Mouse (Mus musculus) liver, embryonic 15.5 days (tissue): Measurements from ENCODE around the gene Bcl9l. TPM values are rescaled to one million over a fixed set of nuclear protein-coding genes. Genes with fewer than 3 reads are reported as not detected.

Experiments used
- ATAC-seq: fragments of 200-750 bp; cut with Nextera tagmentation; 2 replicates; pipeline ENCODE4 v1.8.0; 2017; ENCODE audit warnings: moderate number of reproducible peaks, mild to moderate bottlenecking, moderate library complexity; ENCODE audit not compliant: insufficient read depth
- H3K27ac ChIP-seq: fragments of 300-500 bp; sonication (generic); replicated peaks from 2 replicates; pipeline ENCODE4 v1.5.1; 2015; ENCODE audit warnings: mild to moderate bottlenecking, inconsistent platforms
- H3K27me3 ChIP-seq: fragments of 300-500 bp; sonication (generic); 2 replicates; pipeline ENCODE4 v1.6.1; 2015; ENCODE audit warnings: mild to moderate bottlenecking, inconsistent platforms
- H3K36me3 ChIP-seq: fragments of 300-500 bp; sonication (generic); replicated peaks from 2 replicates; pipeline ENCODE4 v1.6.1; 2015; ENCODE audit warnings: moderate library complexity, mild to moderate bottlenecking, inconsistent platforms
- H3K4me1 ChIP-seq: fragments of 300-500 bp; sonication (generic); replicated peaks from 2 replicates; pipeline ENCODE4 v1.6.1; 2015; ENCODE audit warnings: inconsistent platforms
- H3K4me2 ChIP-seq: fragments of 300-500 bp; sonication (generic); 2 replicates; pipeline ENCODE4 v1.6.1; 2015; ENCODE audit warnings: moderate library complexity, mild to moderate bottlenecking, inconsistent platforms
- H3K4me3 ChIP-seq: fragments of 300-500 bp; sonication (generic); replicated peaks from 2 replicates; pipeline ENCODE4 v1.5.1; 2015; ENCODE audit warnings: mild to moderate bottlenecking, inconsistent platforms
- H3K9ac ChIP-seq: fragments of 300-500 bp; sonication (generic); 2 replicates; pipeline ENCODE4 v1.6.1; 2015; ENCODE audit warnings: moderate library complexity, mild to moderate bottlenecking, inconsistent platforms
- H3K9me3 ChIP-seq: fragments of 300-500 bp; sonication (generic); replicated peaks from 2 replicates; pipeline ENCODE4 v1.6.1; 2016; ENCODE audit warnings: inconsistent platforms
- WGBS: fragments of 180-500 bp; shearing (Covaris S2); methylation state at CpG from one replicate; pipeline ENCODE4 v1.1.7; 2015; ENCODE audit warnings: mixed read lengths; ENCODE audit not compliant: insufficient replicate concordance; 5-methylcytosine and 5-hydroxymethylcytosine counted together
- polyA plus RNA-seq: library from polyadenylated mRNA; unstranded; fragments of >200 nt; fragmentation: Nextera tagmentation; extraction: Ambion mirVana; gene quantifications from 2 replicates; pipeline ENCODE4 v1.2.1, GENCODE M21; 2015

The Bcl9l gene
- polyA plus RNA-seq, 1 experiment from 2014 or later, result 1.9 TPM

DNA sequence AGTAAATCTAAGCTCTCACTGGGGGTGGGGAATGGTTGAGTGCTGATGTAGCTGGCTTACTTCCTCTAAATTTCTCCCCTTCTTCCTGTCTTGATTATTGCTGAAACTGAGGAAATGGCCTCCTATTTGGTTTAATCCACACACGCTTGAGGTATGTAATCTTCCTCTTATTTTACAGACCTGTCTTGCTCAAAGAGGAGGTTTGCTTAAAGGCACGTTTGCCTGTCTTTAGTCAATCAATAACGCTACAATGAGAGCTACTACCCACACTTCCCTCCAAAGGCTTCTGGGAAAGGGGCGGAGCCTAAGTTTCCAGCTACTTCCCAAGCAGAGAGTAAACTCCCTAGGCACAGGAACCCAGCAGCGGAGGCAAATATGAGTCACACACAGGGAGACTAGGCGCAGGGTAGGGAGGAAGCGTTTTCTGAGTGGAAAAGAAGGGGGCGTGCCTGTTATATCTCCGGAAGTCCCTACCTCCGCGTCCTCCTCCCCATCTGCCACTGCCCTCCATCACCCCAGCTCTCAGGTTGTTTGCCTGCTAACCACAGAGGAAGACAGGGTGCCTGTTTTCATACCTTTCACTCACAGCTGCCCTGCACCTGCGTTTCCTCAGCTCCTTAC lies 32.6 kb downstream of the Bcl9l start:
- Histone ChIP-seq H3K27ac (peak overlapping the region; percentile 7), H3K4me1 (peaks cover 43% of the 10 kb centered on the region), H3K4me2 (peak overlapping the region; percentile 62), H3K9me3 (no peaks in the 10 kb centered on the region), H3K4me3 (peak overlapping the region; percentile 37), H3K9ac (peak overlapping the region; percentile 15; the same call in 1 of the 2 replicates), H3K27me3 (no peaks in the 10 kb centered on the region; the same call in 1 of the 2 replicates), H3K36me3 (no peaks in the 10 kb centered on the region)
- WGBS, result 19% methylated on average over 12 of the region's 12 CpGs
- ATAC-seq, result peak; percentile 52; the same call in 1 of the 2 replicates

DNA sequence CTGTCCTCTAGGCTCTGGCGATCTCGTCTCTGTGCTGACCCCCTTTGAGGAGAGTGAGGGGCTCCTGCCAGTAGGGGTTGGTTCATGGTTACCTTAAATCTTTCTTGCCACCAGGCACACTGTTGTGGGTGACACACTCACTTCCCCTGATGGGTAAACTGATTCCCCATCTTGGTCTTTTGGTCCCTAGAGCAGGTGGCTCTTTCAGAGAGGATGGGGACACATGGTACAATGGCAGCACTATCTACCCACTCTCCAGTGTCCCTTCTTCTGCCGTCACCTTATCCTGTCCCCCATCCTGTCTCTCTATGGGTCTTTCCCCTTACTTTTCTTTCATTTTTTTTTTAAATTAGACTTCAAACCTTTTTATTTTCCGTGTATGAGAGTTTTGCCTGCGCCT lies 33.3 kb downstream of the Bcl9l start:
- H3K27me3 ChIP-seq, result no peaks in the 10 kb centered on the region
- 70% methylated on average over 5 of the region's 5 CpGs for WGBS
- no peaks in the 10 kb centered on the region for H3K36me3 ChIP-seq
- H3K4me2 ChIP-seq, result peak overlapping the region; percentile 62; the same call in 1 of the 2 replicates
- ATAC-seq, result no peak
- peak overlapping the region; percentile 7; the same call in 1 of the 2 replicates for H3K27ac ChIP-seq
- H3K9me3 ChIP-seq, result no peaks in the 10 kb centered on the region
- H3K4me1 ChIP-seq, result peaks cover 37% of the 10 kb centered on the region
- no peak overlapping the region for H3K9ac ChIP-seq
- H3K4me3 ChIP-seq, result no peak overlapping the region

- Histone ChIP-seq H3K4me3 (no peak overlapping the region), H3K9me3 (no peaks in the 10 kb centered on the region), H3K4me1 (peaks cover 25% of the 10 kb centered on the region), H3K36me3 (no peaks in the 10 kb centered on the region), H3K27me3 (no peaks in the 10 kb centered on the region), H3K9ac (no peak overlapping the region), H3K27ac (no peak overlapping the region), H3K4me2 (no peak overlapping the region)
- ATAC-seq, result no peak
- 27% methylated on average over 4 of the region's 4 CpGs for WGBS
These were observed 34.7 kb downstream of the Bcl9l start for GRCm38 (mm10) chr9:44517368-44517767.

GRCm38 (mm10) chr9:44518068-44518467 lies 35.4 kb downstream of the Bcl9l start:
- H3K27me3 ChIP-seq, result no peaks in the 10 kb centered on the region
- H3K4me1 ChIP-seq, result peaks cover 19% of the 10 kb centered on the region
- ATAC-seq, result no peak
- no peaks in the 10 kb centered on the region for H3K9me3 ChIP-seq
- H3K27ac ChIP-seq, result no peak overlapping the region
- H3K4me2 ChIP-seq, result no peak overlapping the region
- WGBS, result 70% methylated on average over 7 of the region's 7 CpGs
- H3K4me3 ChIP-seq, result no peak overlapping the region
- H3K9ac ChIP-seq, result no peak overlapping the region
- H3K36me3 ChIP-seq, result no peaks in the 10 kb centered on the region

GRCm38 (mm10) chr9:44521927-44522326 lies 39.3 kb downstream of the Bcl9l start:
- ATAC-seq, result no peak
- H3K4me2 ChIP-seq, result no peak overlapping the region
- H3K9me3 ChIP-seq, result no peaks in the 10 kb centered on the region
- H3K27ac ChIP-seq, result no peak overlapping the region
- no peak overlapping the region for H3K4me3 ChIP-seq
- H3K36me3 ChIP-seq, result no peaks in the 10 kb centered on the region
- 0 out of 2 replicates have a peak, but pooled peaks cover 8% of the 10 kb centered on the region for H3K27me3 ChIP-seq
- 30% methylated on average over 10 of the region's 10 CpGs for WGBS
- no peaks in the 10 kb centered on the region for H3K4me1 ChIP-seq
- H3K9ac ChIP-seq, result no peak overlapping the region

- no peak for ATAC-seq
- peaks cover 16% of the 10 kb centered on the region; the same call in 1 of the 2 replicates for H3K27me3 ChIP-seq
- no peak overlapping the region for H3K4me3 ChIP-seq
- no peak overlapping the region for H3K27ac ChIP-seq
- no peak overlapping the region for H3K4me2 ChIP-seq
- H3K36me3 ChIP-seq, result no peaks in the 10 kb centered on the region
- no peaks in the 10 kb centered on the region for H3K9me3 ChIP-seq
- H3K9ac ChIP-seq, result no peak overlapping the region
- H3K4me1 ChIP-seq, result no peaks in the 10 kb centered on the region
- WGBS, result 53% methylated on average over 5 of the region's 5 CpGs
These were observed 41.1 kb downstream of the Bcl9l start for GRCm38 (mm10) chr9:44523686-44524085.

GRCm38 (mm10) chr9:44524235-44524826 lies 41.7 kb downstream of the Bcl9l start:
- H3K4me2 ChIP-seq, result no peak overlapping the region
- H3K9ac ChIP-seq, result no peak overlapping the region
- no peak overlapping the region for H3K27ac ChIP-seq
- H3K4me1 ChIP-seq, result no peaks in the 10 kb centered on the region
- H3K9me3 ChIP-seq, result no peaks in the 10 kb centered on the region
- no peak overlapping the region for H3K4me3 ChIP-seq
- ATAC-seq, result no peak
- WGBS, result 54% methylated on average over 5 of the region's 5 CpGs
- H3K27me3 ChIP-seq, result peaks cover 16% of the 10 kb centered on the region; the same call in 1 of the 2 replicates
- H3K36me3 ChIP-seq, result no peaks in the 10 kb centered on the region

DNA sequence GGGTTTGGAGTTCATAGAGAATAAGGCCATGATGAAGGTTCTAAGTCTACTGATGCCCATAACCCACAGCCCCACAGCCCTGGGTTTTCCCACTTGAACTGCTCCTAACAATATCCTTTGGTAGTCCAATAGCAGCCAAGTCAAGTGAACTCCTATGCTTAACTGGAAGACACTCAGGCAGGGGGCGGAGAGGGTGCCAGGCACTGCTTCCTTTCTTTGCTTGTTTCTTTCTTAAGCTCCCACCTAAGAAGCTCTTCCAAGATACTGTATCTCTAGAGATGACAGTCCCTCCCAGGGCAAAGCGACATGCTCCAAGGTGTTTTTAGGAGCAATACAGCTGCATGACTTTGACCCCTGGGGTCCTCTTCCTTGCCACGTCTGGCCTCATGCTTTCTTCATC lies 42.4 kb downstream of the Bcl9l start:
- H3K4me1 ChIP-seq, result no peaks in the 10 kb centered on the region
- H3K27ac ChIP-seq, result no peak overlapping the region
- H3K4me3 ChIP-seq, result no peak overlapping the region
- ATAC-seq, result no peak
- H3K36me3 ChIP-seq, result no peaks in the 10 kb centered on the region
- peaks cover 16% of the 10 kb centered on the region; the same call in 1 of the 2 replicates for H3K27me3 ChIP-seq
- 60% methylated on average over 3 of the region's 3 CpGs for WGBS
- H3K9me3 ChIP-seq, result no peaks in the 10 kb centered on the region
- no peak overlapping the region for H3K4me2 ChIP-seq
- H3K9ac ChIP-seq, result no peak overlapping the region

GRCm38 (mm10) chr9:44525589-44525988 lies 43.0 kb downstream of the Bcl9l start:
- no peaks in the 10 kb centered on the region for H3K9me3 ChIP-seq
- WGBS, result 77% methylated on average over 8 of the region's 8 CpGs
- no peak overlapping the region for H3K4me2 ChIP-seq
- H3K4me1 ChIP-seq, result no peaks in the 10 kb centered on the region
- H3K9ac ChIP-seq, result no peak overlapping the region
- ATAC-seq, result no peak
- H3K4me3 ChIP-seq, result no peak overlapping the region
- H3K36me3 ChIP-seq, result no peaks in the 10 kb centered on the region
- H3K27ac ChIP-seq, result no peak overlapping the region
- peaks cover 16% of the 10 kb centered on the region; the same call in 1 of the 2 replicates for H3K27me3 ChIP-seq

DNA sequence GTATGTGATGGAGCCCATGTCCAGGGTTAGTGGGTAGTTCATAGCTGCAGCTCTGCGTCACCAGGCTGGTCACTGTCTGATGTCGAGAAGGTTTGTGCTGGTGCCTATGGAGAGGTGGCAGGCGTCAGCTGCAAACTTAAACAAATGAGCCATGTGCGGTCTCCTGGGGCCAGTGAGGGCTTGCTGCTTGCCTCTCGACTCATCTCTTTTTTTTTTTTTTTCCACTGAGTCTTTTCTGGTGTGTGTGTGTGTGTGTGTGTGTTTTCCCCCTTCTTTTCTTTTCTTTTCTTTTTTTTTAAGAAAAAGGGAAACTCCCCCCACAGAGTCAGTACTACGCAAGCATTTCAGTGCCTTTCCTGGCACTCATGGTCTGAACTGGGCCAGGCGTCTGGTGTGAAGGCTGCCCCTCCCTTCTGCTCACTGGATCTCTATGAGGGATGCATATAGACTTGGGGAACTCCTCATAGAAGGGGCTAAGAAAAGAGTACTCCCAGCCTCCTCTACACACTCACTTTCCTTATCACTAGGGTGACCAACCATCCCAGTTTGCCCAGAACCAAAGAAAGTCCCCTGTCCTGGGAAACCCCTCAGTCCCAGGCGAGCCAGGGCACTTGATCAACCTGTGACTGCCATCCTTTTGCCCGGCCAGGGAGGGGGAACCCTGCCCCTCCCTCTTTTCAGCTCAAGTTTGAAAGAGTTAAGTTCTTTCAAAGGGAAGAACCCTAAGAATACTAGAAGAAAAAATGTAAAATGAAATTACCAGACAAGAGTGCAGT lies 43.9 kb downstream of the Bcl9l start:
- H3K27ac ChIP-seq, result no peak overlapping the region
- H3K4me3 ChIP-seq, result no peak overlapping the region
- H3K4me2 ChIP-seq, result no peak overlapping the region
- H3K9me3 ChIP-seq, result no peaks in the 10 kb centered on the region
- no peak overlapping the region for H3K9ac ChIP-seq
- no peaks in the 10 kb centered on the region for H3K36me3 ChIP-seq
- 49% methylated on average over 9 of the region's 9 CpGs for WGBS
- H3K4me1 ChIP-seq, result no peaks in the 10 kb centered on the region
- ATAC-seq, result no peak
- peaks cover 16% of the 10 kb centered on the region; the same call in 1 of the 2 replicates for H3K27me3 ChIP-seq

GRCm38 (mm10) chr9:44528340-44528739 lies 45.7 kb downstream of the Bcl9l start:
- Histone ChIP-seq H3K36me3 (no peaks in the 10 kb centered on the region), H3K9me3 (no peaks in the 10 kb centered on the region), H3K4me3 (no peak overlapping the region), H3K27ac (no peak overlapping the region), H3K4me1 (no peaks in the 10 kb centered on the region), H3K9ac (no peak overlapping the region), H3K4me2 (no peak overlapping the region), H3K27me3 (peaks cover 16% of the 10 kb centered on the region; the same call in 1 of the 2 replicates)
- ATAC-seq, result no peak
- WGBS, result 14% methylated on average over 8 of the region's 8 CpGs
